Mouse (Mus musculus) MEL (cell line): ENCODE data around the gene Wdr37. TPM values are rescaled to one million over a fixed set of nuclear protein-coding genes. Genes with fewer than 3 reads are reported as not detected.

Experiments
- DNase-seq: peaks from one replicate; pipeline ENCODE4 v3.0.0; 2011; ENCODE audit warnings: low read depth, low spot score
- H3K27ac ChIP-seq: 2 replicates; pipeline ENCODE4 v1.5.1; 2012; ENCODE audit warnings: low read depth, mild to moderate bottlenecking, control low read depth, low read length, moderate library complexity; ENCODE audit not compliant: control insufficient read depth
- H3K27me3 ChIP-seq, 2 experiments: fragments of 150-350 bp in 1 of 2; sonication (generic) in 1 of 2; 2 replicates each; pipeline ENCODE4 v1.6.1; 2012; ENCODE audit warnings: low read length in 2 of 2, mild to moderate bottlenecking in 2 of 2, improper control_type of control experiment in 1 of 2, moderate library complexity in 1 of 2; ENCODE audit not compliant: insufficient read depth in 2 of 2, control insufficient read depth in 1 of 2
- H3K36me3 ChIP-seq, 2 experiments: 2 replicates each; pipeline ENCODE4 v1.6.1; 2012 to 2014; ENCODE audit warnings: low read length in 2 of 2, improper control_type of control experiment in 1 of 2, inconsistent platforms in 1 of 2, mild to moderate bottlenecking in 1 of 2; ENCODE audit not compliant: insufficient read depth in 2 of 2, control insufficient read depth in 1 of 2
- H3K4me1 ChIP-seq, 2 experiments: fragments of 150-350 bp in 1 of 2; sonication (generic) in 1 of 2; 2 replicates each; pipeline ENCODE4 v1.6.1; 2012; ENCODE audit warnings: low read length in 2 of 2, improper control_type of control experiment in 1 of 2, mild to moderate bottlenecking in 1 of 2; ENCODE audit not compliant: insufficient read depth in 2 of 2, control insufficient read depth in 1 of 2
- H3K4me3 ChIP-seq, 2 experiments: fragments of 150-350 bp in 1 of 2; sonication (generic) in 1 of 2; 2 replicates each; pipeline ENCODE4 v1.5.1; 2012; ENCODE audit warnings: low read depth in 2 of 2, low read length in 2 of 2, mild to moderate bottlenecking in 2 of 2, moderate library complexity in 2 of 2, control low read depth in 1 of 2, improper control_type of control experiment in 1 of 2; ENCODE audit not compliant: control insufficient read depth in 1 of 2, insufficient read depth in 1 of 2
- H3K79me2 ChIP-seq: 2 replicates; pipeline ENCODE4 v1.6.1; 2012; ENCODE audit warnings: mild to moderate bottlenecking, low read length, moderate library complexity; ENCODE audit not compliant: control insufficient read depth, poor library complexity, insufficient read depth
- H3K9ac ChIP-seq: 2 replicates; pipeline ENCODE4 v1.6.1; 2012; ENCODE audit warnings: low read depth, mild to moderate bottlenecking, control low read depth, low read length, moderate library complexity; ENCODE audit not compliant: control insufficient read depth, poor library complexity, severe bottlenecking
- H3K9me3 ChIP-seq: fragments of 150-350 bp; sonication (generic); replicated peaks from 2 replicates; pipeline ENCODE4 v1.6.1; 2012; ENCODE audit warnings: mild to moderate bottlenecking, low read length, improper control_type of control experiment, moderate library complexity; ENCODE audit not compliant: insufficient read depth
- ELF1 ChIP-seq: IDR thresholded peaks from 2 replicates; pipeline ENCODE4 v1.6.1; 2014; ENCODE audit warnings: low read depth, mild to moderate bottlenecking, inconsistent platforms, low read length, improper control_type of control experiment, moderate library complexity
- EP300 ChIP-seq, 2 experiments: IDR thresholded peaks; 2 replicates each; pipeline ENCODE4 v1.6.1; 2011; ENCODE audit warnings: improper control_type of control experiment in 2 of 2, low read length in 2 of 2, low read depth in 1 of 2, mild to moderate bottlenecking in 1 of 2
- GATA1 ChIP-seq: IDR thresholded peaks from 2 replicates; pipeline ENCODE4 v1.6.1; 2011; ENCODE audit warnings: low read depth, low read length, improper control_type of control experiment
- HCFC1 ChIP-seq: IDR thresholded peaks from 2 replicates; pipeline ENCODE4 v1.6.1; 2012; ENCODE audit warnings: low read depth, mild to moderate bottlenecking, inconsistent platforms, low read length, improper control_type of control experiment, moderate library complexity
- KAT2A ChIP-seq: conservative IDR thresholded peaks from 2 replicates; pipeline ENCODE4 v1.6.1; 2012; ENCODE audit warnings: low read depth, low read length, improper control_type of control experiment, inconsistent platforms
- MAX ChIP-seq: IDR thresholded peaks from 2 replicates; pipeline ENCODE4 v1.6.1; 2011; ENCODE audit warnings: low read length, improper control_type of control experiment
- MAZ ChIP-seq: IDR thresholded peaks from 2 replicates; pipeline ENCODE4 v1.6.1; 2012; ENCODE audit warnings: low read depth, mild to moderate bottlenecking, inconsistent platforms, low read length, improper control_type of control experiment
- MXI1 ChIP-seq: IDR thresholded peaks from 2 replicates; pipeline ENCODE4 v1.6.1; 2011; ENCODE audit warnings: mild to moderate bottlenecking, low read depth, low read length, improper control_type of control experiment
- MYC ChIP-seq: IDR thresholded peaks from 2 replicates; pipeline ENCODE4 v1.6.1; 2011; ENCODE audit warnings: low read depth, mild to moderate bottlenecking, low read length, improper control_type of control experiment, moderate library complexity
- POLR2A ChIP-seq, 2 experiments: IDR thresholded peaks; 2 replicates each; pipeline ENCODE4 v1.6.1; 2011 to 2012; ENCODE audit warnings: low read length in 2 of 2, mild to moderate bottlenecking in 2 of 2, control low read depth in 1 of 2, improper control_type of control experiment in 1 of 2, low read depth in 1 of 2, moderate library complexity in 1 of 2; ENCODE audit not compliant: control insufficient read depth in 1 of 2, insufficient read depth in 1 of 2, poor library complexity in 1 of 2
- POLR2AphosphoS2 ChIP-seq: IDR thresholded peaks from 2 replicates; pipeline ENCODE4 v1.6.1; 2011; ENCODE audit warnings: low read length, improper control_type of control experiment
- POLR2AphosphoS5 ChIP-seq: IDR thresholded peaks from 2 replicates; pipeline ENCODE4 v1.6.1; 2012; ENCODE audit warnings: low read depth, borderline replicate concordance, mild to moderate bottlenecking, inconsistent platforms, low read length, moderate library complexity, mixed read lengths
- RAD21 ChIP-seq: IDR thresholded peaks from 2 replicates; pipeline ENCODE4 v1.6.1; 2011; ENCODE audit warnings: mild to moderate bottlenecking, low read depth, low read length, improper control_type of control experiment
- RCOR1 ChIP-seq: IDR thresholded peaks from 2 replicates; pipeline ENCODE4 v1.6.1; 2012; ENCODE audit warnings: low read depth, mild to moderate bottlenecking, inconsistent platforms, low read length, improper control_type of control experiment
- TBP ChIP-seq: IDR thresholded peaks from 2 replicates; pipeline ENCODE4 v1.8.0; 2011; ENCODE audit warnings: low read depth, low read length, improper control_type of control experiment
- TCF12 ChIP-seq: IDR thresholded peaks from 2 replicates; pipeline ENCODE4 v1.6.1; 2014; ENCODE audit warnings: low read depth, mild to moderate bottlenecking, inconsistent platforms, low read length, improper control_type of control experiment, moderate library complexity
- UBTF ChIP-seq: IDR thresholded peaks from 2 replicates; pipeline ENCODE4 v1.6.1; 2012; ENCODE audit warnings: low read depth, mild to moderate bottlenecking, inconsistent platforms, low read length, improper control_type of control experiment, moderate library complexity, borderline replicate concordance; ENCODE audit not compliant: insufficient read depth
- USF1 ChIP-seq: IDR thresholded peaks from 2 replicates; pipeline ENCODE4 v1.6.1; 2014; ENCODE audit warnings: low read depth, mild to moderate bottlenecking, inconsistent platforms, low read length, improper control_type of control experiment, moderate library complexity
- ZKSCAN1 ChIP-seq: IDR thresholded peaks from 2 replicates; pipeline ENCODE4 v1.6.1; 2012; ENCODE audit warnings: low read depth, mild to moderate bottlenecking, inconsistent platforms, low read length, improper control_type of control experiment, moderate library complexity
- ZMIZ1 ChIP-seq: IDR thresholded peaks from 2 replicates; pipeline ENCODE4 v1.6.1; 2012; ENCODE audit warnings: low read depth, mild to moderate bottlenecking, inconsistent platforms, low read length, improper control_type of control experiment, moderate library complexity
- polyA plus RNA-seq, 2 experiments: library from polyadenylated mRNA; stranded (reverse) in 1 of 2; unstranded in 1 of 2; fragments of >175 nt in 1 of 2; fragments of >200 nt in 1 of 2; gene quantifications; 2 replicates each; pipeline versions ENCODE4 v1.2.1 to v1.2.4; 2012; ENCODE audit warnings: low replicate concordance in 2 of 2, low read depth in 1 of 2; ENCODE audit not compliant: insufficient read length in 2 of 2, insufficient read depth in 1 of 2, missing spikeins in 1 of 2
- total RNA-seq: library from RNA; depleted of rRNA; stranded (reverse); fragments of 300-350 nt; gene quantifications from 2 replicates; pipeline ENCODE4 v1.2.3, GENCODE M21; 2012

Wdr37 gene
- total and polyA plus RNA-seq, 3 experiments: 8.6 to 14.7 TPM; not detected in 1

GRCm38 (mm10) chr13:8840941-8841340 is 30.8 kb downstream of the Wdr37 start:
- H3K4me3 ChIP-seq: no peak overlapping the region
- H3K9ac ChIP-seq: no peak overlapping the region
- no peaks in the 10 kb centered on the region for H3K9me3 ChIP-seq
- TF ChIP-seq TCF12 (no peak), MXI1 (no peak), USF1 (no peak), EP300 (IDR thresholded peaks at IDR 0.05; ENCODE audit: low read depth in 1 of 2, low read length in 2 of 2) (no peak), KAT2A (no peak), MAZ (no peak), MAX (no peak), ZKSCAN1 (no peak), RCOR1 (no peak), RAD21 (no peak), POLR2A (IDR thresholded peaks at IDR 0.05; ENCODE audit: control insufficient read depth in 1 of 2, insufficient read depth in 1 of 2, low read depth in 1 of 2, low read length in 2 of 2, poor library complexity in 1 of 2) (no peak), UBTF (no peak), TBP (no peak), POLR2AphosphoS2 (no peak), POLR2AphosphoS5 (no peak), ZMIZ1 (no peak), GATA1 (no peak)
- no peaks in the 10 kb centered on the region for H3K27me3 ChIP-seq
- no peak for DNase-seq
- no peaks in the 10 kb centered on the region for H3K79me2 ChIP-seq
- no peaks in the 10 kb centered on the region for H3K4me1 ChIP-seq
- H3K27ac ChIP-seq: no peak overlapping the region
- peaks cover 0 to 12% of the 10 kb centered on the region in 2 experiments; a peak in 3 of 4 replicates for H3K36me3 ChIP-seq

- Histone ChIP-seq H3K79me2 (no peaks in the 10 kb centered on the region), H3K4me3 (no peak overlapping the region), H3K9me3 (no peaks in the 10 kb centered on the region), H3K36me3 (peaks cover 0 to 8% of the 10 kb centered on the region in 2 experiments; a peak in 3 of 4 replicates), H3K27ac (no peak overlapping the region), H3K27me3 (no peaks in the 10 kb centered on the region), H3K9ac (no peak overlapping the region), H3K4me1 (no peaks in the 10 kb centered on the region)
- TF ChIP-seq POLR2A (IDR thresholded peaks at IDR 0.05; ENCODE audit: control insufficient read depth in 1 of 2, insufficient read depth in 1 of 2, low read depth in 1 of 2, low read length in 2 of 2, poor library complexity in 1 of 2): no peak
- no peak for TF ChIP-seq HCFC1
- TF ChIP-seq TCF12: no peak
- no peak for TF ChIP-seq ELF1
- no peak for TF ChIP-seq MYC
- no peak for TF ChIP-seq KAT2A
- no peak for TF ChIP-seq GATA1
- DNase-seq: no peak
These were observed 31.8 kb downstream of the Wdr37 start for GRCm38 (mm10) chr13:8839937-8840336.
